Mouse (Mus musculus): ENCODE results near the gene 1810043G02Rik. TPM values are rescaled to one million over a fixed set of nuclear protein-coding genes. Genes with fewer than 3 reads are reported as not detected.
"Not testable (repeated sequence)": the region's sequence is repeated elsewhere in the genome, so short reads cannot be mapped to it uniquely, and the experiment has no call there.

Gene 1810043G02Rik
- polyA plus RNA-seq (2016; fragmentation: Nextera tagmentation; extraction: Ambion mirVana): 29.4 and 32.2 TPM in 2 replicates

- peaks cover 36% of the 10 kb centered on the region for H3K36me3 ChIP-seq
- H3K4me1 ChIP-seq: peaks cover 17% of the 10 kb centered on the region
- 3% methylated on average over 57 of the region's 57 CpGs for WGBS
- no peaks in the 10 kb centered on the region for H3K27me3 ChIP-seq (ENCODE audit: low read depth, poor library complexity, severe bottlenecking)
- no peaks in the 10 kb centered on the region for H3K9me3 ChIP-seq (replicated peaks)
- H3K27ac ChIP-seq: peak within 1 kb of the TSS; percentile 89
- peak; percentile 99 for DNase-seq (ENCODE audit: low spot score)
- peak within 1 kb of the TSS; percentile 79 for H3K4me3 ChIP-seq
Observed at GRCm38 (mm10) chr10:77978351-77979350, at the start of gene 1810043G02Rik. TSS of gene 1810043G02Rik (plus strand) at chr10:77978524.

DNA sequence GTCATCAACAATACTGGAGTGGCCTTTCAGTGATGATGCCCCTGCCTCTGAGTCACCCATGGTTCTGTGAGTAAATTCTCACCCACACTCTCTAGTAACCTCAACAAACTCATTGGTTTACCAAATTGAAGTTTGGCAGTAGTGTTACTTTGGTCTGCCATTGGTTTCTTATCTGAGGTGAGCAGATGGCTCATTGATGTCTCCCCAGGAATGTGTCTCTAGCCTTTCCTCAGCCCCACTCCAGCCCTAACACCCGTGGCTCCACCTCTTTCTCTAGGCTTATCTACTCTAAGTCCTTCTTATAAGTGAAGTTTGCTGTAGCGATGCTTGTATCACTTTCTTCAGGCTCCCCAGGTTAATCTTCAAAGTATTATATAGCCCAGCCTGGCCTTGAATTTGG lies 38.6 kb upstream of the 1810043G02Rik start:
- H3K27me3 ChIP-seq (ENCODE audit: low read depth, poor library complexity, severe bottlenecking): no peaks in the 10 kb centered on the region
- no peak overlapping the region for H3K4me3 ChIP-seq
- DNase-seq (ENCODE audit: low spot score): no peak
- WGBS: 72% methylated on average over 2 of the region's 2 CpGs
- no peaks in the 10 kb centered on the region for H3K4me1 ChIP-seq
- H3K9me3 ChIP-seq (replicated peaks): no peaks in the 10 kb centered on the region
- no peak overlapping the region for H3K27ac ChIP-seq
- no peaks in the 10 kb centered on the region for H3K36me3 ChIP-seq

DNA sequence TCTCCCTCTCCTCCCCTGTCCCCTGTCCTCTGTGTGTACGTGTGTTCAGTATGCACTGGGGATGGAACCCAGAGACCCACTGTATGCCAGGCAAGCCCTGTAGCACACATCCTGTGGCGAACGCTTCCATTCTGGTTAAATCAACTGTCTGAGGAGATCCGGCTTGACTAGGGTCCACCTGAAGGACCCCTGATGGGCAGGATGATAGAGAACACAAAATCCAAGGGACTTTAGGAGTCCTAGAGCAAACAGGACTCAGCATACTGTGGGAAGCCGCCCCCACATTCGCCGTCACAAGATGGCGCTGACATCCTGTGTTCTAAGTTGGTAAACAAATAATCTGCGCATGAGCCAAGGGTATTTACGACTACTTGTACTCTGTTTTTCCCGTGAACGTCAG lies 27.9 kb upstream of the 1810043G02Rik start:
- DNase-seq (ENCODE audit: low spot score); H3K27me3 ChIP-seq (ENCODE audit: low read depth, poor library complexity, severe bottlenecking); H3K4me3 ChIP-seq; H3K4me1 ChIP-seq; H3K9me3 ChIP-seq (replicated peaks); H3K27ac ChIP-seq; H3K36me3 ChIP-seq: not testable (repeated sequence)
- WGBS: 87% methylated on average over 10 of the region's 12 CpGs

- H3K27me3 ChIP-seq (ENCODE audit: low read depth, poor library complexity, severe bottlenecking): peaks cover 15% of the 10 kb centered on the region
- 89% methylated on average over 2 of the region's 2 CpGs for WGBS
- no peak for DNase-seq (ENCODE audit: low spot score)
- no peaks in the 10 kb centered on the region for H3K36me3 ChIP-seq
- no peaks in the 10 kb centered on the region for H3K9me3 ChIP-seq (replicated peaks)
- no peak overlapping the region for H3K27ac ChIP-seq
- no peak overlapping the region for H3K4me3 ChIP-seq
- no peaks in the 10 kb centered on the region for H3K4me1 ChIP-seq
Observed at GRCm38 (mm10) chr10:77962725-77963124, 15.6 kb upstream of the 1810043G02Rik start.

DNA sequence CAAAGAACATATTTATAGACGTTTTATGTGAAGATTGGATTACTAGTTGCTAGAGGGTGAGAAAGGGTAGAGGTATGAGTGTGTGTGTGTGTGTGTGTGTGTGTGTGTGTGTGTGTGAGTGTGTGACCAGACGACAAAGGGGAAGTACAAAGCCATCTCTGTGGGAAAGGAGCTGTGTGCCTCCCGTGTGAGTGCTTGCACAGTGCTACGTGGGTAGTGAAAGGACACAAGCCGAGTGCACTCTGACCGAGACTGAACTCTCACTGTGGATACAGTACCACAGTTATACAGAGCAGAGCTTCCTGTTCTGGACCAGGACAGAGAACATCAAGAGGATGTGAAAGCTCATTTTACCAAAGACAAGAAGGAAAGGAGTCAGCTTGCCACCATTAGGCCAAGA lies 14.4 kb upstream of the 1810043G02Rik start:
- no peak overlapping the region for H3K27ac ChIP-seq
- H3K4me3 ChIP-seq: no peak overlapping the region
- WGBS: 84% methylated on average over 6 of the region's 6 CpGs
- no peak for DNase-seq (ENCODE audit: low spot score)
- peaks cover under 1% of the 10 kb centered on the region; the same call in 1 of the 2 replicates for H3K4me1 ChIP-seq
- no peaks in the 10 kb centered on the region for H3K36me3 ChIP-seq
- H3K9me3 ChIP-seq (replicated peaks): no peaks in the 10 kb centered on the region
- peaks cover 27% of the 10 kb centered on the region for H3K27me3 ChIP-seq (ENCODE audit: low read depth, poor library complexity, severe bottlenecking)

- Histone ChIP-seq H3K27me3 (ENCODE audit: low read depth, poor library complexity, severe bottlenecking) (peaks cover 48% of the 10 kb centered on the region), H3K27ac (no peak overlapping the region), H3K36me3 (no peaks in the 10 kb centered on the region), H3K4me1 (peaks cover 20% of the 10 kb centered on the region), H3K4me3 (peak overlapping the region; percentile 46), H3K9me3 (replicated peaks) (no peaks in the 10 kb centered on the region)
- WGBS: 5% methylated on average over 26 of the region's 26 CpGs
- peak; percentile 62 for DNase-seq (ENCODE audit: low spot score)
Observed at GRCm38 (mm10) chr10:77969274-77969972, 8.9 kb upstream of the 1810043G02Rik start.

- Histone ChIP-seq H3K4me3 (peak overlapping the region; percentile 46), H3K36me3 (no peaks in the 10 kb centered on the region), H3K4me1 (peaks cover 20% of the 10 kb centered on the region), H3K9me3 (replicated peaks) (no peaks in the 10 kb centered on the region), H3K27ac (no peak overlapping the region), H3K27me3 (ENCODE audit: low read depth, poor library complexity, severe bottlenecking) (peaks cover 48% of the 10 kb centered on the region)
- no peak for DNase-seq (ENCODE audit: low spot score)
- 13% methylated on average over 8 of the region's 8 CpGs for WGBS
Observed at GRCm38 (mm10) chr10:77969973-77970325, 8.4 kb upstream of the 1810043G02Rik start.

DNA sequence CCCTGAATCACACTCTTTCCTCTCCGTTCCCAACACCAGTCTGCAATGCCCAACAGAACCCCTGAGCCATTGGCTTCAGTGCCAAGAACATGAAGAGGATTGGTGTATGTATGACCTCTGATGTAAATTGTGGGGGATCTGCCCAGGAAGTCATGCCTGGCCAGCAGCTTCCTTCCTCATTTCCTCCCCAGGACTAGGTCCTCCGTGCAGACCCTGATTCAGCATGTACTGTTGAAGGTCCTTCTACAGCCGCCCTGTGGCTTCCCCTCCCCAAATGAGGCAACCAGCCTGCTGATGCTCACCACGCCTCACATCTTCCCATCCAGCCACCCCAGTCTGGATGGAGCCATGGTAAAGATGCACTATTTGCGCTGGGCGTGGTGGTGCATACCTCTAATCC lies 7.8 kb upstream of the 1810043G02Rik start, which contains the start of gene Trpm2:
Gene Trpm2, minus strand, starts transcription at position 83 of the 400 bp plus-strand sequence.
- H3K27ac ChIP-seq: no peak within 1 kb of the TSS
- H3K4me3 ChIP-seq: peak within 1 kb of the TSS; percentile 46
- DNase-seq (ENCODE audit: low spot score): no peak
- H3K36me3 ChIP-seq: no peaks in the 10 kb centered on the region
- WGBS: 87% methylated on average over 6 of the region's 6 CpGs
- H3K4me1 ChIP-seq: peaks cover 20% of the 10 kb centered on the region
- H3K9me3 ChIP-seq (replicated peaks): no peaks in the 10 kb centered on the region
- peaks cover 48% of the 10 kb centered on the region for H3K27me3 ChIP-seq (ENCODE audit: low read depth, poor library complexity, severe bottlenecking)

GRCm38 (mm10) chr10:77971191-77971590 lies 7.1 kb upstream of the 1810043G02Rik start:
- no peaks in the 10 kb centered on the region for H3K36me3 ChIP-seq
- no peak for DNase-seq (ENCODE audit: low spot score)
- H3K4me1 ChIP-seq: peaks cover 20% of the 10 kb centered on the region
- H3K9me3 ChIP-seq (replicated peaks): no peaks in the 10 kb centered on the region
- WGBS: 88% methylated on average over 10 of the region's 10 CpGs
- no peak overlapping the region for H3K4me3 ChIP-seq
- no peak overlapping the region for H3K27ac ChIP-seq
- peaks cover 45% of the 10 kb centered on the region for H3K27me3 ChIP-seq (ENCODE audit: low read depth, poor library complexity, severe bottlenecking)

GRCm38 (mm10) chr10:77971709-77972553 lies 6.4 kb upstream of the 1810043G02Rik start:
- H3K36me3 ChIP-seq: no peaks in the 10 kb centered on the region
- peaks cover 38% of the 10 kb centered on the region for H3K27me3 ChIP-seq (ENCODE audit: low read depth, poor library complexity, severe bottlenecking)
- H3K4me3 ChIP-seq: no peak overlapping the region
- no peaks in the 10 kb centered on the region for H3K9me3 ChIP-seq (replicated peaks)
- H3K27ac ChIP-seq: no peak overlapping the region
- peaks cover 20% of the 10 kb centered on the region for H3K4me1 ChIP-seq
- peak; percentile 50 for DNase-seq (ENCODE audit: low spot score)
- 63% methylated on average over 17 of the region's 17 CpGs for WGBS

GRCm38 (mm10) chr10:77974323-77974722 lies 4.0 kb upstream of the 1810043G02Rik start:
- DNase-seq (ENCODE audit: low spot score): no peak
- Histone ChIP-seq H3K4me1 (peaks cover 32% of the 10 kb centered on the region), H3K9me3 (replicated peaks) (no peaks in the 10 kb centered on the region), H3K36me3 (no peaks in the 10 kb centered on the region), H3K4me3 (no peak overlapping the region), H3K27ac (no peak overlapping the region), H3K27me3 (ENCODE audit: low read depth, poor library complexity, severe bottlenecking) (peaks cover 17% of the 10 kb centered on the region)
- 81% methylated on average over 5 of the region's 5 CpGs for WGBS

GRCm38 (mm10) chr10:77974811-77975210 lies 3.5 kb upstream of the 1810043G02Rik start:
- 78% methylated on average over 5 of the region's 5 CpGs for WGBS
- Histone ChIP-seq H3K9me3 (replicated peaks) (no peaks in the 10 kb centered on the region), H3K36me3 (peaks cover 2% of the 10 kb centered on the region; the same call in 1 of the 2 replicates), H3K27me3 (ENCODE audit: low read depth, poor library complexity, severe bottlenecking) (peaks cover 12% of the 10 kb centered on the region), H3K4me3 (no peak overlapping the region), H3K4me1 (peaks cover 28% of the 10 kb centered on the region), H3K27ac (no peak overlapping the region)
- DNase-seq (ENCODE audit: low spot score): no peak
